ENCODE assay signal across 7 mouse cellular contexts in the genomic region with DNA sequence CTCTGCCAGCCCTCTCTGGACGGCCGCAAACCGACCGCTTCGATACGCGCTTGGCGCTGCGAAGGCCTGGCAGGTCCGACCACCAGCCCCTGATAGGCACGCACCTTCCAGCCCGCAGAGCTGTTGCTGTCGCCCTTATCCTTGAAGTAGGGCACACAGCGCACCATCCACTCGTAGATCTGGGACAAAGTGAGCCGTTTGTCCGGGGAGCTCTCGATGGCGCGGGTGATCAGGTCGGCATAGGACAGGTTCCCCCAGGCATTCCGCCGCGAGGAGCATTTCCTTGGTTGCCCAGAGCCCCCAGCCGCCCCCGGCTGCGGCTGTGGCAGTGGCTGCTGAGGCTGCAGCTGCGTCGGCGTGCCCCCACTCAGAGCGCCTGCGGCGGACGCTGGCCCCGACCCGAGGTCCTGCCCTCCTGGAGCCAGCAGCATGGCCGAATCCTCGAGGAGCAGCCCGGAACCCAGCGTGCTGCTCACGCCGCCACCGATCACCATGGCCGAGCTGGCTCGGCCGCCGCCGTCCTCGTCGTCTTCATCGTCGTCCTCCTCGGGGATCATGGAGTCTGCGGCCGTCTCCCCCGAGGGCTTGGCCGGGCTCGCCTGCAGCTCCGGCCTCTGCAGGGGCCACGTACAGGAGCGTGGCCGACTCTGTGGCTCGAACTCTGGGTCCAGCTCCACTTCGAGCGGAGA. TPM values are rescaled to one million over a fixed set of nuclear protein-coding genes. Genes with fewer than 3 reads are reported as not detected.
DNase-seq lines count a peak whose midpoint lies in the region; ATAC-seq and TF ChIP-seq lines count a peak whose summit lies in the region.

No protein-coding gene starts in this region.

- TF ChIP-seq POLR2A in cortical plate, adult 2 months (IDR thresholded peaks at IDR 0.05; ENCODE audit: extremely low read depth, insufficient read depth, low read length): no peak

- 1% methylated on average over 65 of the region's 65 CpGs for WGBS in heart, embryonic 15.5 days
- WGBS in midbrain, embryonic 15.5 days: 2% methylated on average over 65 of the region's 65 CpGs

- H3K9ac ChIP-seq in heart, embryonic 15.5 days: peak overlapping the region; percentile 90
- H3K9ac ChIP-seq in midbrain, embryonic 15.5 days: peak overlapping the region; percentile 54

- 0 out of 2 replicates have a peak, but pooled peaks cover 2% of the 10 kb centered on the region for H3K36me3 ChIP-seq in heart, embryonic 15.5 days
- no peaks in the 10 kb centered on the region for H3K36me3 ChIP-seq in midbrain, embryonic 15.5 days (replicated peaks)

- no peaks in the 10 kb centered on the region for H3K9me3 ChIP-seq in heart, embryonic 15.5 days (replicated peaks)
- H3K9me3 ChIP-seq in midbrain, embryonic 15.5 days: no peaks in the 10 kb centered on the region

- peak overlapping the region; percentile 94 for H3K4me3 ChIP-seq in cortical plate, adult 2 months (ENCODE audit: insufficient read depth, low read length)
- H3K4me3 ChIP-seq in heart, embryonic 15.5 days: peak overlapping the region; percentile 87
- peak overlapping the region; percentile 56 for H3K4me3 ChIP-seq in midbrain, embryonic 15.5 days

- H3K27me3 ChIP-seq in heart, embryonic 15.5 days: no peaks in the 10 kb centered on the region
- peaks cover 12% of the 10 kb centered on the region; the same call in 1 of the 2 replicates for H3K27me3 ChIP-seq in midbrain, embryonic 15.5 days (replicated peaks)

- intact Hi-C loops in left cerebral cortex, postnatal 4 days (cut with DNase I): loop anchor here (5.0 to 10.0 kb wide), 3 partner anchors 260 to 443 kb away; partner anchors contain the start of gene Armc2

- H3K27ac ChIP-seq in cortical plate, adult 2 months (ENCODE audit: insufficient read depth, low read length): peak overlapping the region; percentile 80
- H3K27ac ChIP-seq in heart, embryonic 15.5 days: peak overlapping the region; percentile 99
- H3K27ac ChIP-seq in midbrain, embryonic 15.5 days: peak overlapping the region; percentile 99; the same call in 1 of the 2 replicates

- TF ChIP-seq CTCF in cortical plate, adult 2 months (IDR thresholded peaks at IDR 0.05; ENCODE audit: extremely low read depth, insufficient read depth, low read length): no peak

- DNase-seq in spleen, adult 12 weeks (ENCODE audit: low spot score): peak; percentile 29
- no peak for DNase-seq in spleen, postnatal 36 days (ENCODE audit: low spot score in 2 of 2)
- DNase-seq in left cerebral cortex, postnatal 4 days: peak; percentile 29
- peak; percentile 44 to 46 for DNase-seq in thymus, adult 18-20 months

- H3K4me1 ChIP-seq in cortical plate, adult 2 months (ENCODE audit: control insufficient read depth, insufficient read depth, low read length): peaks cover 6% of the 10 kb centered on the region; the same call in 1 of the 2 replicates
- H3K4me1 ChIP-seq in heart, embryonic 15.5 days (replicated peaks): peaks cover 49% of the 10 kb centered on the region
- H3K4me1 ChIP-seq in midbrain, embryonic 15.5 days: peaks cover 32% of the 10 kb centered on the region

- ATAC-seq in heart, embryonic 15.5 days (replicated peaks; ENCODE audit: insufficient number of reproducible peaks, insufficient read depth, low FRiP score, low read depth): no peak
- no peak for ATAC-seq in midbrain, embryonic 15.5 days (replicated peaks)

- H3K4me2 ChIP-seq in heart, embryonic 15.5 days: peak overlapping the region; percentile 89
- H3K4me2 ChIP-seq in midbrain, embryonic 15.5 days: peak overlapping the region; percentile 94

RNA-seq across cellular contexts. Expression of gene Foxo3, which starts 1.7 kb away (rescaled TPM):
- polyA plus RNA-seq in cortical plate, adult 2 months (2012; rRNA removed): 35.5 and 37.3 TPM in 2 replicates
- 5.7 and 6.8 TPM in 2 replicates for polyA plus RNA-seq in heart, embryonic 15.5 days (2015; fragmentation: Nextera tagmentation; extraction: Ambion mirVana)
- total RNA-seq in left cerebral cortex, postnatal 4 days (2021): 10 to 100 TPM; 28.8 to 32.6 TPM
- 4.4 TPM in 2 replicates for polyA plus RNA-seq in midbrain, embryonic 15.5 days (2015; fragmentation: Nextera tagmentation; extraction: Ambion mirVana)

Comparison
In these comparisons a context has a peak if more than half of its experiments do, and no peak if none do; other contexts are left out.
1. DNase-seq: peak in spleen, adult 12 weeks (single experiment), left cerebral cortex, postnatal 4 days (single experiment) and thymus, adult 18-20 months (2 of 2); none in spleen, postnatal 36 days (0 of 2).
2. Peak in every context shown above with its lines, with median percentiles within 50 percentile points of each other: H3K27ac ChIP-seq and H3K4me3 ChIP-seq.